Mouse (Mus musculus): ENCODE results near the gene Amot.

DNA sequence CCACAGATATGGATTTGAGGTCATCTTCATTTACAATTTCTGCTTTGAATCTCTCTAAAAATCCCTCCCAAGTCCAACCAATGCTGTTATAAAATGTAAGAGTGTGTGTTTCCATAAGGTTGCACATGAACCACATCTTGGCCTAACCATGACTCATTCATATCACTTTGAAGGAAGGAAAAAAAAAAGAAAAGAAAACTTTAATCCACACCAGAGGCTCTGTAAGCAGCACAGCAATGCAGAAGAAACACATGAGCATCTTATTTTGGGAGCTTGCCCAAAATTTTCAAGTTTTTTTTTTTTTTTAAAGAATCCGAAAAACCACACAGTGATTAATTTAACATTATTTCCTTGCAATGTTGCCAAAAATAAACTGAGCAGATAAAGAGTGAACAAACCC is 14.2 kb downstream of the Amot start:
- TF ChIP-seq CTCF (IDR thresholded peaks at IDR 0.05; ENCODE audit: low read depth, low read length) (no peak), POLR2A (IDR thresholded peaks at IDR 0.05; ENCODE audit: extremely low read depth, insufficient read depth, low read length) (no peak)
